Mouse (Mus musculus): Measurements from ENCODE around the gene Adamts4. TPM values are rescaled to one million over a fixed set of nuclear protein-coding genes. Genes with fewer than 3 reads are reported as not detected.

Adamts4 gene
- polyA plus RNA-seq, 1 experiment from 2014 or later, result 4.4 TPM

GRCm38 (mm10) chr1:171285096-171285892 lies 35.1 kb downstream of the Adamts4 start:
- Histone ChIP-seq H3K4me3 (ENCODE audit: low read depth, low read length) (no peak overlapping the region; the same call in 1 of the 2 replicates), H3K9ac (ENCODE audit: low read length) (no peak overlapping the region), H3K36me3 (ENCODE audit: control insufficient read depth, insufficient read depth, low read length) (peaks cover 14% of the 10 kb centered on the region), H3K4me2 (no peak overlapping the region), H3K9me3 (ENCODE audit: control insufficient read depth, low read length) (no peaks in the 10 kb centered on the region), H3K27ac (ENCODE audit: low read depth, low read length) (no peak overlapping the region), H3K4me1 (ENCODE audit: control insufficient read depth, insufficient read depth, low read length) (peaks cover 16% of the 10 kb centered on the region), H3K27me3 (ENCODE audit: control insufficient read depth, insufficient read depth, low read length) (no peaks in the 10 kb centered on the region)
- 92% methylated on average over 20 of the region's 20 CpGs for WGBS
- no peak for ATAC-seq (ENCODE audit: low FRiP score)
- peak; percentile 51 for DNase-seq (ENCODE audit: low spot score, missing footprints)

DNA sequence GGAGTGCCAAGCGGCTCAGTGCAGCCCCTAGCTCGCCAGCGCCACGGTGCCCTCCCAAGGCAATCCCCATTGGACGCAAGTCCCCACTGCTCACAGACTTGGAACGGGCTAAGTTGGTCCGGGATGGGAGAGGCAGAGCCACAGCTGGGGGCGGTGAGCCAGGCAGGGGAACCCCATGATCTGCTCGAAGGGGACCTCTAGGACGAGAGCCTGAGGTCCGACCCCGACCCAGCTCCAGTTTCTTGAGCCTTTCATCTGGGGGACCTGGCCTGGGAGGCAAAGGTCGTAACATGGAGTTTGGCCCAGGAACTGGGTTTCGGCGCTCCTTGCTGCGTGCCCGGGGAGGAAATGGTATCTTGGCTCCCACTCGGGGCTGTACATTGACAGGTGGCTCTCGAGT lies 36.3 kb downstream of the Adamts4 start:
- Histone ChIP-seq H3K4me1 (ENCODE audit: control insufficient read depth, insufficient read depth, low read length) (peaks cover 14% of the 10 kb centered on the region), H3K4me3 (ENCODE audit: low read depth, low read length) (no peak overlapping the region), H3K27ac (ENCODE audit: low read depth, low read length) (no peak overlapping the region), H3K9ac (ENCODE audit: low read length) (no peak overlapping the region; the same call in 1 of the 2 replicates), H3K9me3 (ENCODE audit: control insufficient read depth, low read length) (no peaks in the 10 kb centered on the region), H3K36me3 (ENCODE audit: control insufficient read depth, insufficient read depth, low read length) (peaks cover 14% of the 10 kb centered on the region), H3K4me2 (peak overlapping the region; percentile 1; the same call in 1 of the 2 replicates), H3K27me3 (ENCODE audit: control insufficient read depth, insufficient read depth, low read length) (no peaks in the 10 kb centered on the region)
- ATAC-seq (ENCODE audit: low FRiP score), result no peak
- 84% methylated on average over 19 of the region's 19 CpGs for WGBS
- no peak for DNase-seq (ENCODE audit: low spot score, missing footprints)

DNA sequence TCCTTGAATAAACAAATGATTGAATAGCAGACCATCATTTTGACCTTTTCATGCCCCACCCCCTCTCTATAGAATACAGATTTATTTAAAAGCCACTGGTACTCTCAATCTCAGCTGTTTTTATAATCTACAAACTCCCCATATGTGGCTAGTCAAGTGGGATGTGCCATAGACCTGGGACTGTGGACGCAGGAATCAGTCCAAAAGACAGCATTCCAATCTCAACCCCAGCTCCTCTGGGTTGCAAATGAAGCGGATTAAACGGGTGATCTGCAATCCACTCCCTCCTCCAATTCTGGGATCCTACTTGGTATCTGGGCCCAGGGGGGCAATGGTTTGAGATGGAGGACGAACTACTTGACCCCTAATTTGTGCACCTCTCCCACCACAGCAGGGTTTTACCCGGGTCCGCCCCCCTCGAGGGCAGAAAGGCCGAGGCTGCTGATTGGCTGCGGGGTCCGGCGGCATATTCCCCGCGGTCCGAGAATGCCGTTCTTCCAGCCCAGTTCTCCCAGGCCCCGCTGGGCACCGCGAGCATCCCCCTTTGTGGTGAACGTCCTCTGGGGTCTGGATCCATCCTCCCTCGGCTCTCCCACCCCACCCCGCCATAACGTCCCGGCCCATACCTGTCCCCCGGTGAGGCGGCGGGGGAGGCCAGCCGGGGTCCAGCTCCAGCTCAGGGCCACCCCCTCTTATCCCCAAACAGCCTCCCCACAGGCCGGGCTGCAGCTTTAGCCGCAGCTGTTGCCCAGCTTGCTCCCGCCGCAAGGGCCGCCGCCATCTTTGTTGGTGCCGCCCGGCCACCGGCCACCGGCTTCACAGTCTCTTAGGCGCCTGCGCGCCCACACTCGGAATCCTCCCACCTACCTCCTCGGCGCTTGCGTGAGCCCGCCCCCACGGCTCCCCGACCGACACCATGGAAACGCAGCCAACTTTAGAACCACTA lies 37.2 kb downstream of the Adamts4 start, which contains the start of gene Usp21:
Usp21 (minus strand) TSS at position 856 of the 946 bp plus-strand sequence.
- peak; percentile 97 for ATAC-seq (ENCODE audit: low FRiP score)
- Histone ChIP-seq H3K4me2 (peak within 1 kb of the TSS; percentile 54), H3K36me3 (ENCODE audit: control insufficient read depth, insufficient read depth, low read length) (peaks cover 14% of the 10 kb centered on the region)

DNA sequence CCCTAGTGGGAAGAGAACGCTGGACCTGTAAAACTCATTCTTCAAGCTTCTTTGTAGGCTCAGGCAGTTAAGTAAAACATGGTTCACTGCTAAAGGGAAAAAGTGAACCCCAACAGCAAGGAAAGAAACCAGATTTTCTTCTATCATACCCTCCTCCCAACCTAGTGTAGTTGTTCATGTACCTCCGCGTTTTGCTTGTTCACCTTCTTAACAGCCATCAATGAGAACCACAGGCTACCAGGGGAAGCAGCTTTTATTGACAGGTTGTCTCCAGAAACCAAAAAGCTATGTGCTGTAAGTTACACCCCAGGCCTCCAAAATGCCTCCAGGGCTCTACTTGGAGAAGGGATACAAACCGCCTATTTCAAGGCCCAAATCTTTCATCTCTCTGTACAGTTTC lies 38.1 kb downstream of the Adamts4 start:
- peak overlapping the region; percentile 94; the same call in 1 of the 2 replicates for H3K27ac ChIP-seq (ENCODE audit: low read depth, low read length)
- no peaks in the 10 kb centered on the region for H3K9me3 ChIP-seq (ENCODE audit: control insufficient read depth, low read length)
- ATAC-seq (ENCODE audit: low FRiP score) (no peak), DNase-seq (ENCODE audit: low spot score, missing footprints) (no peak)
- H3K9ac ChIP-seq (ENCODE audit: low read length), result peak overlapping the region; percentile 97
- H3K4me3 ChIP-seq (ENCODE audit: low read depth, low read length), result peak overlapping the region; percentile 81; the same call in 1 of the 2 replicates
- H3K36me3 ChIP-seq (ENCODE audit: control insufficient read depth, insufficient read depth, low read length), result peaks cover 14% of the 10 kb centered on the region
- no peaks in the 10 kb centered on the region for H3K27me3 ChIP-seq (ENCODE audit: control insufficient read depth, insufficient read depth, low read length)
- peak overlapping the region; percentile 54; the same call in 1 of the 2 replicates for H3K4me2 ChIP-seq
- WGBS, result 68% methylated on average over 4 of the region's 4 CpGs
- H3K4me1 ChIP-seq (ENCODE audit: control insufficient read depth, insufficient read depth, low read length), result peaks cover 14% of the 10 kb centered on the region

More for the DNA sequence above, 37.2 kb downstream of the Adamts4 start, which contains the start of gene Usp21:
- WGBS, result 1% methylated on average over 49 of the region's 49 CpGs
- Histone ChIP-seq H3K27me3 (ENCODE audit: control insufficient read depth, insufficient read depth, low read length) (no peaks in the 10 kb centered on the region), H3K9ac (ENCODE audit: low read length) (peak within 1 kb of the TSS; percentile 97), H3K4me1 (ENCODE audit: control insufficient read depth, insufficient read depth, low read length) (peaks cover 14% of the 10 kb centered on the region), H3K27ac (ENCODE audit: low read depth, low read length) (peak within 1 kb of the TSS; percentile 94), H3K4me3 (ENCODE audit: low read depth, low read length) (peak within 1 kb of the TSS; percentile 81), H3K9me3 (ENCODE audit: control insufficient read depth, low read length) (no peaks in the 10 kb centered on the region)
- DNase-seq (ENCODE audit: low spot score, missing footprints), result peak; percentile 99

DNA sequence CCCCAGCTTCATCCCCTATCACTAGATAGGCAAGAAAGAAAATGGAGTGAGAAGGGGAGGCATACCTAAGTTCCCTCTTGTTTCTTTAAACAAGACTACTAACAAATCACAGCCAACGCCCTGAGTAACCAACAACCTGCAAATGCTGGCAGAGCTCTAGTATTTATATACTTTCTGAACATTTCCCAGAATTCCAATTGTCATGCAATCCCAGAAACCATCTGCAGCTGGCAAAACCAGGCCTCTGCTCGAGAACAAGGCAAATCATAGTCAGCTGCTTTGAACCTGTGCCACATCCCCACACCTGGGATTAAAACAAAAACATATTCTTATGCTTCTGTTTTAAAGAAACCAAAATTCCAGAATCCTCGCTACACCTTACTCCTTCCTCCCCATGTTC lies 43.1 kb downstream of the Adamts4 start:
- H3K4me3 ChIP-seq (ENCODE audit: low read depth, low read length), result peak overlapping the region; percentile 73
- peaks cover 3% of the 10 kb centered on the region for H3K27me3 ChIP-seq (ENCODE audit: control insufficient read depth, insufficient read depth, low read length)
- no peak overlapping the region for H3K9ac ChIP-seq (ENCODE audit: low read length)
- 91% methylated on average over 3 of the region's 3 CpGs for WGBS
- DNase-seq (ENCODE audit: low spot score, missing footprints), result no peak
- ATAC-seq (ENCODE audit: low FRiP score), result no peak
- H3K27ac ChIP-seq (ENCODE audit: low read depth, low read length), result no peak overlapping the region
- H3K4me2 ChIP-seq, result peak overlapping the region; percentile 70; the same call in 1 of the 2 replicates
- H3K36me3 ChIP-seq (ENCODE audit: control insufficient read depth, insufficient read depth, low read length), result 0 out of 2 replicates have a peak, but pooled peaks cover 7% of the 10 kb centered on the region
- no peaks in the 10 kb centered on the region for H3K9me3 ChIP-seq (ENCODE audit: control insufficient read depth, low read length)
- H3K4me1 ChIP-seq (ENCODE audit: control insufficient read depth, insufficient read depth, low read length), result peaks cover 6% of the 10 kb centered on the region; the same call in 1 of the 2 replicates

DNA sequence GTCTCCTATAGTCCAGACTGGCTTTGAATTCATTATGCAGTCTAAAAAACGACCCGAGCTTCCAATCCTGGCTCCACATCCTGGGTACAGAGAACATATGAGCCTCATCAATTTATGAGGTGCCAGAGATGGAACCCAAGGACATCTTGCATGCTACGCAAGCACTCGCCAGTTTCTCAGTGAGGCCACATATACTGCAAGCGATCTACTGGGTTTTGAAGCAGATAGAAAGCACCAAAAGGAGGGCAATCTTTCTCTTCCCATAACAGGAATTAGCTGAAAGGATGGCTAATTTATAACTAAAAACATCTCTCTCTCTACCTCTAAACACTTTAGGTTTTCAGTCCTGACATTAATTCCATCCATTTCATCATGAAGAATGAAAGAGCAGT lies 43.7 kb downstream of the Adamts4 start:
- Histone ChIP-seq H3K36me3 (ENCODE audit: control insufficient read depth, insufficient read depth, low read length) (0 out of 2 replicates have a peak, but pooled peaks cover 4% of the 10 kb centered on the region), H3K9me3 (ENCODE audit: control insufficient read depth, low read length) (no peaks in the 10 kb centered on the region), H3K27me3 (ENCODE audit: control insufficient read depth, insufficient read depth, low read length) (peaks cover 3% of the 10 kb centered on the region), H3K4me1 (ENCODE audit: control insufficient read depth, insufficient read depth, low read length) (peaks cover 6% of the 10 kb centered on the region; the same call in 1 of the 2 replicates), H3K4me3 (ENCODE audit: low read depth, low read length) (peak overlapping the region; percentile 73), H3K9ac (ENCODE audit: low read length) (peak overlapping the region; percentile 96), H3K4me2 (peak overlapping the region; percentile 70), H3K27ac (ENCODE audit: low read depth, low read length) (no peak overlapping the region)
- 44% methylated on average over 5 of the region's 5 CpGs for WGBS
- ATAC-seq (ENCODE audit: low FRiP score) (no peak), DNase-seq (ENCODE audit: low spot score, missing footprints) (no peak)

- peak within 1 kb of the TSS; percentile 73 for H3K4me3 ChIP-seq (ENCODE audit: low read depth, low read length)
- whole genome bisulfite sequencing, result 1% methylated on average over 42 of the region's 42 CpGs
Measured at GRCm38 (mm10) chr1:171294298-171295062, 44.3 kb downstream of the Adamts4 start, which contains the start of gene Ufc1. Gene Ufc1 (minus strand): TSS chr1:171295024.

GRCm38 (mm10) chr1:171295063-171295402 lies 44.8 kb downstream of the Adamts4 start:
- no peaks in the 10 kb centered on the region for H3K36me3 ChIP-seq (ENCODE audit: control insufficient read depth, insufficient read depth, low read length)
- peaks cover 3% of the 10 kb centered on the region for H3K27me3 ChIP-seq (ENCODE audit: control insufficient read depth, insufficient read depth, low read length)
- H3K4me2 ChIP-seq, result peak overlapping the region; percentile 70
- peak overlapping the region; percentile 85 for H3K27ac ChIP-seq (ENCODE audit: low read depth, low read length)
- no peaks in the 10 kb centered on the region for H3K9me3 ChIP-seq (ENCODE audit: control insufficient read depth, low read length)
- no peak for DNase-seq (ENCODE audit: low spot score, missing footprints)
- H3K4me1 ChIP-seq (ENCODE audit: control insufficient read depth, insufficient read depth, low read length), result peaks cover 6% of the 10 kb centered on the region; the same call in 1 of the 2 replicates
- peak overlapping the region; percentile 73 for H3K4me3 ChIP-seq (ENCODE audit: low read depth, low read length)
- ATAC-seq (ENCODE audit: low FRiP score), result peak; percentile 19; the same call in 1 of the 2 replicates
- WGBS, result 13% methylated on average over 3 of the region's 3 CpGs
- peak overlapping the region; percentile 96 for H3K9ac ChIP-seq (ENCODE audit: low read length)

More at GRCm38 (mm10) chr1:171294298-171295062, 44.3 kb downstream of the Adamts4 start, which contains the start of gene Ufc1:
- Histone ChIP-seq H3K9me3 (ENCODE audit: control insufficient read depth, low read length) (no peaks in the 10 kb centered on the region), H3K4me1 (ENCODE audit: control insufficient read depth, insufficient read depth, low read length) (peaks cover 6% of the 10 kb centered on the region; the same call in 1 of the 2 replicates), H3K27ac (ENCODE audit: low read depth, low read length) (peak within 1 kb of the TSS; percentile 85), H3K9ac (ENCODE audit: low read length) (peak within 1 kb of the TSS; percentile 96), H3K4me2 (peak within 1 kb of the TSS; percentile 70), H3K36me3 (ENCODE audit: control insufficient read depth, insufficient read depth, low read length) (0 out of 2 replicates have a peak, but pooled peaks cover 2% of the 10 kb centered on the region), H3K27me3 (ENCODE audit: control insufficient read depth, insufficient read depth, low read length) (peaks cover 3% of the 10 kb centered on the region)
- DNase-seq (ENCODE audit: low spot score, missing footprints) (peak; percentile 99), ATAC-seq (ENCODE audit: low FRiP score) (peak; percentile 87)

All from midbrain, embryonic 11.5 days (tissue).